Mouse (Mus musculus): ENCODE results near the gene Slc25a39.
A peak's percentile ranks its signal among the peaks of the same experiment; 100 is the strongest.

Slc25a39 gene

GRCm38 (mm10) chr11:102436471-102436790, 28.7 kb upstream of the Slc25a39 start:
- peak; percentile 65 for DNase-seq (ENCODE audit: low read depth, low spot score)

- DNase-seq (ENCODE audit: low read depth, low spot score): no peak
Measured at GRCm38 (mm10) chr11:102435754-102436470, 28.2 kb upstream of the Slc25a39 start.

GRCm38 (mm10) chr11:102434816-102435705, 27.3 kb upstream of the Slc25a39 start:
- no peak for DNase-seq (ENCODE audit: low read depth, low spot score)

- DNase-seq (ENCODE audit: low read depth, low spot score): peak; percentile 94
Measured at GRCm38 (mm10) chr11:102434406-102434805, 26.7 kb upstream of the Slc25a39 start.

- no peak for DNase-seq (ENCODE audit: low read depth, low spot score)
Measured at GRCm38 (mm10) chr11:102433866-102434265, 26.1 kb upstream of the Slc25a39 start.

GRCm38 (mm10) chr11:102432896-102433295, 25.1 kb upstream of the Slc25a39 start:
- peak; percentile 77 for DNase-seq (ENCODE audit: low read depth, low spot score)

GRCm38 (mm10) chr11:102432115-102432843, 24.5 kb upstream of the Slc25a39 start:
- DNase-seq (ENCODE audit: low read depth, low spot score): no peak

GRCm38 (mm10) chr11:102431728-102432114, 24.0 kb upstream of the Slc25a39 start:
- no peak for DNase-seq (ENCODE audit: low read depth, low spot score)

GRCm38 (mm10) chr11:102431018-102431645, 23.4 kb upstream of the Slc25a39 start:
- DNase-seq (ENCODE audit: low read depth, low spot score): peak; percentile 89

GRCm38 (mm10) chr11:102430121-102431017, 22.6 kb upstream of the Slc25a39 start, which contains the start of gene Grn:
Gene Grn, plus strand, starts transcription at chr11:102430315.
- DNase-seq (ENCODE audit: low read depth, low spot score): peak; percentile 99

- DNase-seq (ENCODE audit: low read depth, low spot score): no peak
Measured at GRCm38 (mm10) chr11:102429551-102429950, 21.8 kb upstream of the Slc25a39 start.

- no peak for DNase-seq (ENCODE audit: low read depth, low spot score)
Measured at GRCm38 (mm10) chr11:102428981-102429540, 21.3 kb upstream of the Slc25a39 start.

- DNase-seq (ENCODE audit: low read depth, low spot score): no peak
Measured at GRCm38 (mm10) chr11:102425555-102426316, 18.0 kb upstream of the Slc25a39 start.

- DNase-seq (ENCODE audit: low read depth, low spot score): no peak
Measured at GRCm38 (mm10) chr11:102424666-102425065, 16.9 kb upstream of the Slc25a39 start.

- DNase-seq (ENCODE audit: low read depth, low spot score): no peak
Measured at GRCm38 (mm10) chr11:102421559-102421958, 13.8 kb upstream of the Slc25a39 start.

GRCm38 (mm10) chr11:102418887-102419286, 11.1 kb upstream of the Slc25a39 start:
- no peak for DNase-seq (ENCODE audit: low read depth, low spot score)

- no peak for DNase-seq (ENCODE audit: low read depth, low spot score)
Measured at GRCm38 (mm10) chr11:102417160-102417559, 9.4 kb upstream of the Slc25a39 start.

- DNase-seq (ENCODE audit: low read depth, low spot score): no peak
Measured at GRCm38 (mm10) chr11:102415034-102415802, 7.5 kb upstream of the Slc25a39 start.

- no peak for DNase-seq (ENCODE audit: low read depth, low spot score)
Measured at GRCm38 (mm10) chr11:102413059-102413458, 5.3 kb upstream of the Slc25a39 start.
